Mouse (Mus musculus): ENCODE results near the gene Supt7l. TPM values are rescaled to one million over a fixed set of nuclear protein-coding genes. Genes with fewer than 3 reads are reported as not detected.
"Not testable (repeated sequence)": the region's sequence is repeated elsewhere in the genome, so short reads cannot be mapped to it uniquely, and the experiment has no call there.

Supt7l gene
- 10 to 100 TPM; 13.0 to 13.9 TPM for total RNA-seq (2021)
- long read RNA-seq, experiment 1, transcript Supt7l-201 (5 exons, 2,693 nt), result major isoform, 15 of 17 reads
- long read RNA-seq, experiment 1, partial matches to known transcripts, result 1 of 17 reads
- long read RNA-seq, experiment 1, other reads (novel, unspliced or antisense), result 1 of 17 reads
- long read RNA-seq, experiment 2, transcript Supt7l-201 (5 exons, 2,693 nt), result major isoform, 8 of 9 reads
- long read RNA-seq, experiment 2, partial matches to known transcripts, result 1 of 9 reads
- long read RNA-seq, experiment 2, other reads (novel, unspliced or antisense), result 0 of 9 reads

DNA sequence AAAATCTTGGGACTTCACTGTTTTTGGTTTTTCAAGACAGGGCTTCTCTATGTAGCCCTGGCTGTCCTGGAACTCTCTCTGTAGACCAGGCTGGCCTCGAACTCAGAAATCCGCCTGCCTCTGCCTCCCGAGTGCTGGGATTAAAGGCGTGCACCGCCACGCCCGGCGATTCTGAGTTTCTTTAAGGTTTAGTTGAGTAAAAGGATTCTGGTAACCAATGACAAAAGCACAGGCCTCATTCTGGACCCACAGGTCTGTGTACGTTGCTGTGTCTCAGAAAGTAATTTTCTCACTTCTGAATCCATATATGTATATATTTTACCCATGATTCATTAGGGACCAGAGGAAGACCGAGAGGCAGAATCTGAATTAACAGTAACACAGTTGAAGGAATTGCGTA is at the start of gene Supt7l:
Gene Supt7l, minus strand, starts transcription at position 101 of the 400 bp plus-strand sequence.
- not testable (repeated sequence) for DNase-seq

DNA sequence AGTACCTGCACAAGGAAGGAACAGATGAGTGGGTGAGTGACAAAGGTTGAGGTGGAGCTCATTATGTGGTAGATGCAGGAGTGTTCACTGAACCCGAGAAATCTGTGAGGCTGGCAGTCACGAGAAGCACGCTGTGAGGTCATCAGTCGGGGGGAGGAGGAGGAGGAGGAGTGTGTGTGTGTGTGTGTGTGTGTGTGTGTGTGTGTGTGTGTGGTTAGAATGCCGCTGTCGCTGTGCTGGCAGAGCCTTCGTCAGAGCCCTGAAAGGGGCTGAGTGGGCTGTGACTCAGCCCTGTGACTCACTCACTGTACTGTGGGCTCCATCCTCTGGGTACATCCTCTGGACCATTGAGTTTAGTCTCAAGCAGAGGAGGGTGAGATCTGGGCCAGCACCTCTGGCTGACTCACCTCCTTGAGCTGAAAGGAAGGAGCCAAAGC is 49.0 kb upstream of the Supt7l start:
- peak in 1 of 2 experiments; percentile 53 for DNase-seq

DNA sequence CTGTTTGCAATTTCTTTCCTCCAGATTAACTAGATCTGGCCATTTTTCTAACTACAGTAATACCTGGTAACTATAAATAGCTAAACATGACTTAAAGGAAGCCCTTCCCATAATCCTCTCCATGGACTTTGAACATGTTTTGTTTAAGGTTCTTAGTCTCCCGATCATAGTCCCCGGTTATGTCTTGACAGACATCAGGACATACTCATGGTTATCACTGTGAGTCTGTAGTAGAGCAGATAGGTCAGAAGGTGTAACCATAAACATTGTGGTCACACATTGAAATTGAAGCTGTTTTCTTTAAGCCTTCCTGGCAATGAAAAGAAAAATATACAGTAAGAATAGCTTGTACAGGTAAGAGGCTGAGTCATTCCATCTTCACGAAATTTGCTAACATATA is 46.1 kb upstream of the Supt7l start:
- DNase-seq, result no peak

DNA sequence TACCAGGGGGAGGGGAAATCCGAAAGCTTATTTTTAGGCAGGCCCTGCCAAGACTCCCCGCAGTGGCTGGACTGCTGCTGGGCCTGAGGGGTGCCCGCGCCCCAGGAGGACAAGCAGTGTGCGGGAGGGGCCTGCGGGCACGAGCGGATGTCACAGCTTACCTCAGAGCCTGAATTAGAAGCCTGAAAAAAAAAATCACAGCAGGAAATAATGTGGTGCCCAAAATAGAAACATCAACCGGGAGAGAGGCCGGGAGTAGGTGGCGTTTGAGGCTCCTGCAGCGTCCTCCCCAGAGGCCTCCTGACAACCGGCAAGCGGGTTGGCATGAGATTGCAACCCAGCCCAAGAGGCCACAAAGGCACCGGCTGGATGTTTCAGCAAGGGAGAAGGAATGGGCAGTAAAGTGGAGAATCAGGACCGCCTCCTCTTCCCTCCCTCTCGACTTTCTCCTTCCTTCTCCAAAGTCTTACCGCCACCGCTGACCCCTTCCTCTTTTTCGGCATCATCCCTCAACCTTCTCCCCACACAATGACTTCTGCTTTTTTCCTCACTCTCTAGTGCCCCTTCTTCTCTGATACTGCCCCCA is 43.5 kb upstream of the Supt7l start:
- DNase-seq, result peak; percentile 79 to 89

DNA sequence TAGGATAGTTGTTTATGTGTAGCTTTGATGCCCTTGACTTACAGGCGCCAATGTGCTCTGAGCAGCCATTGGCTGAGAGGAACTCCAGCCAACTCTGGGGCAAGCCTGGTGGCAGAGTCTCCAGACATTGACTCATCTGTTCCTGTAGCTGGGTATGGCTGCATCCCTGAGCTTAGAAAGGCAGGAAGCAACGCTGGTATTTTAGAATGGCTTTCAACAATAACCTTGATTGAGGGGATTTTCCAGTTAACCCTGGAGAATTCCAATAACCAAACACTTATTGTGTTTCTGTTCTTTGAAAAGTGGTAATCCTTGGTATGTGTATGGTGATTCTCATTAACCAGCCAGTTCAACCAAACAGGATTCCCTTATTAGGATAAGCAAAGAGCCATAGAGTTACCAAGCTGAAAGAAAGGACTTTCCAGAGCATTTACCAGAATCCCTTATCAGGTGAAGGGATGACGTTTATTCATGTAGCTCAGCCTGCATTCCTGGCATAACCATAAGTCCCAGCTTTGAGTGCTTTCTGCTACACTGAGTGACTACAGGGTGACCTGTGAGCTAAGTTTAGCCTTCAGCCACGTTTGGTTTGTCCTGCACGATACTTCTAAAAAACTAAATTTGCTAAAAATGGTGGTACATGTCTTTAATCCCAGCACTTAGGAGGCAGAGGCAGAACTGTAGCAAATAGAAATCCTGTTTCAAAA is 40.5 kb upstream of the Supt7l start:
- DNase-seq, result peak in 1 of 2 experiments; percentile 27

DNA sequence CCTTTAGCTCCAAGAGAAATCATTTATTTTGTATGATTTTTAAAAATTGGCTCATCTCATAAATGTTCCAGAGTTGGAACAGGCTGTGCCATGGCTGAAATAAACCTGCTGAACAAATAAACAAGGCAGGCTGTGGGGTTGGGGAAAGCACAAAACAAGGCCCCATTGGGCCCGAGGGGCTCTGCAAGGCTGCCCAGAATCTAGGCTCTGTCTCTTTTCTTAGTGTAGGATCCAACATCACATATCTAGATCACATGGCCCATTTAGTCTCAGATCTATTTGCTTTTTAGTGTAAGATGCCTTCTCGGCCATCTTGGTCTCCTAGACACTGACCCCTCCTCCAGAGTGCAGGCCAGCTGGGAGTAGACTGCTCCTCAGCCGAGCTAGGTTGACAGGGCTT is 38.9 kb upstream of the Supt7l start:
- peak; percentile 27 to 31 for DNase-seq

DNA sequence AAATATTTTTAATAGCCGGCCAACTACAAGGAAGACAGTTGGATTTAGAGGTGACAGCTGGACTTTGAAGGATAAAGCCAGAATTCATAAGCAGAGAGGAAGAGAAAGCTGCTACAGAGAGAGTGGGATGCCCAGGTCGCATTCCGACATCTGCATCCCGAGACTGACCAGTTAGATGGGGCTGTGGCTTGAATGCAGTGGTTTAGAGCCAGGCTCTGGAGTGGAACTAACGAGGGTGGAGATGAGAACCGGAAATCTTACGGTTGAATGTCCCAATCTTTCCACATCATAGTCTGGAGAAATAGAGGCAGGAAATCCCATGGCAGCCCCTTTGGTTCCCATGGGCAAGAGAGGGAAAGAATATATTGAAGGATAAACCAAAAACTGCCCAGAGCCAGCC is 38.4 kb upstream of the Supt7l start:
- DNase-seq, result peak; percentile 26 to 31

DNA sequence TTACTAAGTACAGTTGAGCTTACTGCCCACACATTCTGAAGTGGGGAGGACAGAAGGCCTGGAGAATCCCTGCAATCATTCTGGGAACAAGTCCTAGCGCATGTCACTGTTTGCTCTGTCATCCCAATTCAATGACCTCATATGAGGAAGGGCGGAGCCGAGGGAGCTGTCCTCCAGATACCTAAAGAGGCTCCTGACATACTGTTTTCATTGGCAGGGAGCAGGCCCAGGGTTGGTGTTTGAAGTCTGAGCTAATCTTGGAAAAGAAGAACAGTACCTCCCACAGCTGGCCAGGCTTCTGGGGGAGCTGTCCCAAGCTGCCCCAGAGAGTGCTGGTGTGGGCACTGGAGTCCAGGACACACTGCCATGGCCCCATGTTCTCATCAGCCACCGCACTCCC is 37.4 kb upstream of the Supt7l start:
- peak; percentile 80 to 90 for DNase-seq

DNA sequence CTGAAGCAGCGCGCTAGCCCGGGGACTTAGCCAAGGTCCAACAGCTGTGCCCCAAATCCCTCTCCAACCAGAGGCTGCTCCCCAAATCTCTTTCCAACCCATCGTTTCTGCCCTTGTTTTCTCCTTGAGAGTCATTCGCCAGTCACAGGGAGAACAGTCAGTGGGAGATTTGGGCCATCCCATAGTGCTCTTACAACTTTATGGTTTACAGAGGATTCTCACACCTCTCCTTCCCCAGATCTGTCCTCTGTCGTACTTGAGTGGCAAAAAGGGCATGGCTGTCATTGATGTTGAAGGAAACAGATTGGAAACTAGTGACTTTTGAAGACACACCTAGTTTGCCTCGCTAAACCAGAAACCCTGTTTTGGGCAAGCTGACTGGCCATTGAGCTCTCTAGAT is 36.3 kb upstream of the Supt7l start:
- DNase-seq, result no peak

DNA sequence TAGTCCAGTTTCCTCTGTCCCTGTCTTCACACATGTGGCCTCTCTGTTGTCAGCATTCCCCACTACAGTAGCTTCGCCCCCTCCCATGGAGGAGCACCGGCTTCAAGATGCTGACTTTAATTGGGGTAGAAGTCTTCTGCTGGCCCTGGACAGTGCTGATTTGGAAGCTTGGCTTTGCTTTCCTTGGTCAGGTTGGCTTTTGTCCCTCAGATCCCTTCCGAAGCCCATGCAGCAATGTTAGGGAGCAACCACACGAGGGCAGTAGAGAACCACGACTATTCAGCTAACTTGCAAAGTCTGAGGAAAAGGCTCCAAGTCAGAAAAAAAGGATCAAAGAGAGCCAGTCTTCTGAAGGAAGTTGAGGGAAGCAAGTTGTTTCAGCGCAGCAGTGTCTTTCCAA is 35.9 kb upstream of the Supt7l start:
- DNase-seq, result peak; percentile 81 to 85

DNA sequence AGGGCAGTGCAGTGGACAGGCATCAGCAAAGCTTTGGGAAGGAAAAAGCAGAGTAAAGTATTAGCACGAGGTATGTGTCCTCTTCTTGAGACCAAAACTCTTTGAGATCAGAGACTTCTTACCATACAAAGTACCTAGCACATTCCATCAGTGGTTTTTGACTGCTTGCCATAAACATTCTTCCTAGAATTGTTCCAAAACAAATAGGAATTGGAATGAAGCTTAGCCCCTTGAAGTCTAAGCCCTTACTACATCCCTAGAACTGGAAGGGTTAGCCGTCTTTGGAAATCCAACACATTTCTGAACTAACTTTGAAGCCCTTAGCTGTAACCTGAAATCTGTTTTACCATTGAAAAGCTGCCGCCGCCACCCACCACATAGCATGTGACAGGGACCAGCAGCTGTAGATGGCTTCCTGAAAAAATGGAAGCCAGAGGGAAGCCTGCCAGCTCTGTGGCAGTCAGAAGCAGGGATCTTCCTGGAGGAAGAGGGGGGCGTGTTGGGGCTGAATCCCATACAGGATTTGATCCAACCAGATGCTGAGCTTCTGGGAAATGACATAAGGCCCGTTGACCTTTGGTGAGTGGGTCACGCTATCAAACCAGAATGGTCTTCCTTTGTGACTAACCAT is 34.5 kb upstream of the Supt7l start:
- DNase-seq, result peak; percentile 53 to 78

DNA sequence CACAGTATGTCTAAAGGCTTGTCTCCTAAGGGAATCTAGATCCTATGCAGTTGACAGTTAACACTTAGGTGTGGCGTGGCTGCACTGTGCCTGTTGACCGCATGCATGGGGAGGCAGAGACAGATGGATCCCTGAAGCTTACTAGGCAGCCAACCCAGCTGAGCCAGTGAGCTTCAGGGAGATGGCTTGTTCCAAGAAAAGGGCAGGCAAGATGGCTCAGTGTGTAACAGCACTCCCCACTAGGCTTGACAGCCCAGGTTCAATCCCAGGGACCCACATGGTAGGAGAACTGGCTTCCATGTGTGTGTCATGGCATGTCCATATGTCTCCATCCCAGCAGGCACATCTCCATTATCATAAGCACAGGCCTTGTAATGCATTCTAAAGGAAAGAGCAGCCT is 32.7 kb upstream of the Supt7l start:
- DNase-seq, result no peak

DNA sequence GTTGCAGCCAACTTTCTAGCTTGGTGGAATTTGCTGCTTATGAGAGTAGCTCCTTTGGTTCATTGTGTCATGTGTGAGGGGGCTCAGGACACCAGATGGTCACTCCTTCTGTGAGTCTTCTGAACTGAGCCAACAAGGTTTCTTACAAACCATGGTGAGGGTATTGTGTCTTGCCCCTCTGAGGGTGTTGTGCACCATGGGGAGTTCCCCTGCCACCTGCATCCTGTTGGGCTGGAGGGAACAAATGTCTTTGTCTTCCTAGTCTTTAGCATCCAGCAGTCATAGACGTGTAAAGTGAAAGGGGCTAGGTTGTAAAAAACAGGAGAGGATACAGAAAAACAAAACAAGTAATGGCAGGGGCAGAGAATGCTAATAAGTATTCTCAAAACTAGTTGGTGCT is 31.8 kb upstream of the Supt7l start:
- DNase-seq, result no peak

DNA sequence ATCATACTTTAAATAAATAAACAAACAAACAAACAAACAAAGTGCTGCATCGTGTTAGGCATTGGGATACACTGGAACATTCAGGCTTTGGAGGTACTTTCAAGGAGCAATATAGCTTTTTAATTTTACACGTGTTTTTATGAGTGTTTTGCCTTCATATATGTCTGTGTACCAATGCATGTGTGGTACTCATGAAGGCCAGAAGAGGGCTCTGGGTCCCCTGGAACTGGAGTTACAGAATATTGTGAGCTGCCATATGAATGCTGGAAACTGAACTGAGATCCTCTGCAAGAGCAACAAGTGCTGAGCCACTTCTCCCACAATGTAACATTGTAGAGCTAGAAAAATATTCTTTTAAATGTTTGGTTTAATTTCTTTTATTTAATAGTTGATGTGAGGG is 7.6 kb upstream of the Supt7l start:
- no peak for DNase-seq

DNA sequence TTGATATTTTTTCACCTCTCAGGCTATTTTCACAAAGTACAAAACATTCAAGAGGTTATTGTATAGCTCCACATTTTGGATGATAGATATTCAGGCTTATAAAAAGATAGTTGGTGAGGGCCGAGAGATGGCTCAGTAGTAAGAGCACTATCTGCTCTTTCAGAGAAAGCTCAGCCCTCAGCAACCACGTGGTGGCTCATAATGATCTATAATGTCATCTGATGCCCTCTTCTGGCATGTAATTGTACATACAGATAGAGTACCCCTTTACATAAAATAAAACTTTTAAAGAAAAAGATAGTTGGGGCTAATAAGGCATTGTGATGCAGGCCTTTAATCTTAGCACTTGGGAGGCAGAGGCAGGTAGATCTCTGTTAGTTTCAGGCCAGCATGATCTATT is 953 bp upstream of the Supt7l start:
- DNase-seq, result no peak

DNA sequence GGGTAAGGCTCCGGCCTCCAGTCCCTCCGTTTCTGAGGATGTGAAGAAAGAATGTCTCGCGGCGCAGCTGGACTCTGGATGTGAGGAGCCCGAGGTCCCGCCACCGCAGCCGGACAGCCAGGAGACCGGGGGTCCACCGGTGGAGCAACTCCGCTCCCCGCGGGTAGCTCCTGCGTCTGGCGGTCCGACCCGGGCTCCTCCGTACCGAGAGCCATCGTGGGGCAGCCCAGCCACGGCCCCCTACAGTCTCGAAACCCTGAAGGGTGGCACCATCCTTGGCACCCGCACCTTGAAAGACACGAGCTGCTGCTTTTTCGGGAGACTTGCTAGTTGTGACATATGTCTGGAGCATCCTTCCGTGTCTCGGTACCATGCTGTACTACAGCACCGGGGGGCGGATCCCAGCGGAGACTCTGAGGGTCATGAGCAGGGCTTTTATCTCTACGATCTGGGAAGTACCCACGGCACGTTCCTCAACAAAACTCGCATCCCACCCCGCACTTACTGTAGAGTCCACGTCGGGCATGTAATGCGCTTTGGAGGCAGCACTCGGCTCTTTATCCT is 408 bp downstream of the Supt7l start:
- DNase-seq, result no peak

DNA sequence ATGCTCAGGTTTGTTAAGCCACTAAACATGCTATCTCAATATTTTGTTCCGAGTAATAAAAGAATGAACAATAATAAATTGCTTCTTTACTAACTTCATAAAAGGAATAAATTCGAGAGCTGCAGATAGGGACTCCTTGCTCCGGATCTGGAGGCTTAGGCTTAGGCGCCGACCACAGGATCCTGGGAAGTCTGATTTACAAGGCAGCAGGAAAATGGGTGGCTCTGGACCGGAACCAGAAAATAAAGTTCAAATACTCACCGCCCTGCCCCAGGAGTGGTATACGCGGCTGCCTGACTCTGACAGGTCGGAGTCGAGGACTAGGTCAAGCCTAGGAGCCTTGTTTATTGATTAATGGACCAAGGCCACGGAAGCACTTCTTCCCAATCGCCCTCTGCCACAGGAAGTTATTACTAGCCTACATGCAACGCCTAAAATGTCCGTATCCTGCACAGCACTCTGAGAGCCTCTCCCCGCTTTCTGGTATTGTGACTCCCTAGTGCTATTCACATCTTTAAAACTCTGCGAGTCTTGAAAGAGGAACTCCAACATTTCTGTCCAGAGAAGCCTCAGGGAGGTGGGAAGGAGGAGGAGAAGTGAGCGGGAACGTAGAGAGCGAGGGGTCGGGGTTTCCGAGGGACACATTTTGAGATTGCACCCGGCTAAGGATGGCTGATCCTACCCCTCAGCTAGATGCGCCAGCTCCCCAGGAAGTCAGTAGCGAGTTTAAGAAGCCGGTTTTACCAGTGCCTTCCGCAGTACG is 1.1 kb downstream of the Supt7l start, which contains the start of gene Slc4a1ap:
Gene Slc4a1ap, plus strand, starts transcription at position 642 of the 763 bp plus-strand sequence.
- DNase-seq, result peak; percentile 79 to 92

DNA sequence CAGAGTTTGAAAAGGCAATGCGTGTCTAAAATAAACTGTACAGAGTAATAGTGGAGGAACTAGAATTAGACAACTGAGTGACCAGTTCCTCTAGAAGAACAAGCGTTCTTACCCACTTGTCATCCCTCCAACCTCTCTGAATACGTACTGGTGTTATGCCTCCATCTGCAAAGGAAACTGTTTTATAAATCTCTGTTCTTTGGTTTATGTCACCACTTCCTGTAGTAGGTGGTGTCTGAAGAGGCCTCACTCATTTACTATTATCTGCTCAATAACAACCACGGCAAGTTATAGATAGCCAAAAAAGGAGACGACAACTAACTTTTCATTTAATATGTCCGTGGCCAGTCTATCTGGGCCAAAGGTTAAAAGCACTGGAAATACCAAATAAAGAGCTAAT is 7.1 kb downstream of the Supt7l start:
- no peak for DNase-seq

DNA sequence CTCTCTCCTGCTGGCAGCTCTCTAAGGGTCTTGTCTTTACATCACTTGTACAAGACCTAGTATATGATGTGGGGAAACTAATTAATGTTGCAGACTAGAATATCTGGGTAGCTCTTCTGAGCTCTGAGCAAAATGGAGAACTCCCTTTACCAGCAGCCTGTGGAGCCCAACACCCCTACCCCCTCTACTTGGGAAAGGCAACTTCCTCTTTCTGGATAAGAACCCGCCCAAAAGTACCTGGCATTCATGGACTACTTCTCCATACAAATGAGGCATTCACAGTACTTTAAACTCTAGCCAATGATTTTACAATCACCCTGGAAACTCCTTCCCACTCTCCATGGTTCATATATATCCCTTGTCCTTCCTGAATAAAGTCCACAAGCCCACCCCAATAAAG is 15.1 kb downstream of the Supt7l start:
- DNase-seq, result no peak

DNA sequence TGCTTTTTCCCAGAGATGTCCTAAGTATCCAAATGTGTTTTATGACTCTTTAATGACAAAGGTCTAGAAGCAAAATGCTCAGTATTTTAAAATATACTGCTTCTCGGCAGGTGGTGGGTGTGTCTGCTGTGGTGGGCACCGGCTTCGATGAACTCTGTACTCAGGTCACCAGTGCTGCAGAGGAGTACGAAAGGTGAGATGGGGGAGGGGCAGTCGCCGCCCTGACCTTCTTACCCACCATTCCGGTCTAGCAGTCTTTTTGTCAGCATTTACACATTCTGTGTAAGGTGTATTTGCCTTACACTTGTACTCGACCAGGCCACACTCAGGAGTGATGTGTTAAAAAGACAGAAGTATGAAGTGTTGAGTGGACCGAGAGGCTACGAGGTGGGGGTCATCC is 22.8 kb downstream of the Supt7l start:
- DNase-seq, result no peak

DNA sequence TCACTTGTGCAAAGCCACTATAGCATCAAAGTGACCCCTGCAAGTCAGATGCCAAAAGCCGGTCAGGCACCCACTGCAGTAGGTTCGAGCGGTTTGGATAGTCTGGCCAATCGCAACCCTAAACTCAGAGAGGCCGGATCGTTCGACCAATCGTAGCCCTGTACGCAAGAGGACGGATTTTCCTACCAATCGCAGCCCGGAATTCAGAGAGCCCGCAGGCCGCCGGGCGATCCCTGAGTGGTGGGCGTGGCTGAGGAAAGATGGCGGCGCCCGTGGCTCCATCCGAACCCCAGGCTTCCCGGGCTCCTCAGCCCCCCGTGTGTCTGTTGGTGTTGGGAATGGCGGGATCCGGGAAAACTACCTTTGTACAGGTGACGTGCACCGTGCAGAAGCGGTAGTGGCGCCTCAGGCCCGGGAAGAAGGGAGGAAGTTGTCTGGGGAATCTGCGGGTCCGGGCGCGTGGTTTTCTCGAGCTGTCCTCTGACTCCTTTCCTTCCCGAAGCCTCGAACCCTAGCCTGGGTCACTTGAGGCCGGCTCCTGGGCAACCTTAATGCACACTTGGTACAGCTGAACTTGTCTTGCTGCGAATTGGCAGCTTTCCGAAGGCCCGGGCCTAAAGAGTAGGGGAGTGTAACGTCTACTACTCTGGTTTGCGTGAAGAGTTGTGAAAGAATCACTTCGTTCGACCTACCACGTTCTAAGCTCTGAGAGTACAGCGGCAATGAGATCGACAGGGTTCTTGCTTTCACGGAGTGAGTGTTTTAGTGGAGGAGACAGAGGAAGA is 32.9 kb downstream of the Supt7l start, which contains the start of gene Gpn1:
Gene Gpn1, plus strand, starts transcription at position 229 of the 785 bp plus-strand sequence.
- DNase-seq, result peak; percentile 93 to 95

Measured in heart, adult 18-20 months (tissue).